Mouse (Mus musculus) CH12.LX (cell line): ENCODE measurements around the gene Fbxw11. TPM values are rescaled to one million over a fixed set of nuclear protein-coding genes. Genes with fewer than 3 reads are reported as not detected.

ENCODE experiments used
- DNase-seq: peaks from one replicate; pipeline ENCODE4 v3.0.0-alpha.2; 2013; ENCODE audit errors: extremely low read depth
- H3K27ac ChIP-seq: 2 replicates; pipeline ENCODE4 v1.5.1; 2012; ENCODE audit warnings: low read depth, mild to moderate bottlenecking, control low read depth, moderate library complexity; ENCODE audit not compliant: insufficient read depth
- H3K27me3 ChIP-seq: replicated peaks from 2 replicates; pipeline ENCODE3; 2012; ENCODE audit warnings: inconsistent platforms
- H3K36me3 ChIP-seq, 2 experiments: replicated peaks in 1 of 2; 2 replicates each; pipeline versions ENCODE3 to v1.6.1; 2012; ENCODE audit warnings: inconsistent platforms in 1 of 2, low read length in 1 of 2, mild to moderate bottlenecking in 1 of 2, mixed read lengths in 1 of 2, moderate library complexity in 1 of 2; ENCODE audit not compliant: control insufficient read depth in 1 of 2, insufficient read depth in 1 of 2
- H3K4me1 ChIP-seq, 2 experiments: 2 replicates each; pipeline ENCODE4 v1.6.1; 2012; ENCODE audit warnings: inconsistent platforms in 1 of 2, moderate library complexity in 1 of 2; ENCODE audit not compliant: insufficient read depth in 2 of 2, control insufficient read depth in 1 of 2
- H3K4me2 ChIP-seq: 2 replicates; pipeline ENCODE4 v1.6.1; 2012; ENCODE audit warnings: low read depth, mild to moderate bottlenecking, control low read depth; ENCODE audit not compliant: poor library complexity, insufficient read depth, severe bottlenecking
- H3K4me3 ChIP-seq, 3 experiments: fragments of 150-350 bp in 1 of 3; sonication (generic) in 1 of 3; replicated peaks in 1 of 3; 2 replicates each; pipeline versions ENCODE3 to v1.5.1; 2011 to 2012; ENCODE audit warnings: low read depth in 2 of 3, low read length in 2 of 3, mild to moderate bottlenecking in 2 of 3, moderate library complexity in 2 of 3, control low read depth in 1 of 3, improper control_type of control experiment in 1 of 3, inconsistent platforms in 1 of 3, mixed read lengths in 1 of 3; ENCODE audit not compliant: poor library complexity in 1 of 3
- H3K79me2 ChIP-seq: replicated peaks from 2 replicates; pipeline ENCODE4 v1.6.1; 2012; ENCODE audit warnings: mild to moderate bottlenecking, moderate library complexity; ENCODE audit not compliant: control insufficient read depth, poor library complexity, insufficient read depth, severe bottlenecking; ENCODE audit errors: extremely low read depth
- H3K9ac ChIP-seq: 2 replicates; pipeline ENCODE4 v1.6.1; 2012; ENCODE audit warnings: low read depth, mild to moderate bottlenecking, control low read depth, moderate library complexity; ENCODE audit not compliant: insufficient read depth
- H3K9me3 ChIP-seq: replicated peaks from 2 replicates; pipeline ENCODE3; 2012; ENCODE audit warnings: low read length, inconsistent platforms, mixed read lengths
- BHLHE40 ChIP-seq: IDR thresholded peaks from 2 replicates; pipeline ENCODE4 v1.6.1; 2011; ENCODE audit warnings: mild to moderate bottlenecking, low read depth, low read length, improper control_type of control experiment
- EP300 ChIP-seq: IDR thresholded peaks from 2 replicates; pipeline ENCODE4 v1.6.1; 2011; ENCODE audit warnings: low read length, improper control_type of control experiment
- GABPA ChIP-seq: IDR thresholded peaks from 2 replicates; pipeline ENCODE4 v1.6.1; 2012; ENCODE audit warnings: low read depth, low read length, improper control_type of control experiment, inconsistent platforms; ENCODE audit not compliant: insufficient replicate concordance
- HCFC1 ChIP-seq: IDR thresholded peaks from 2 replicates; pipeline ENCODE4 v1.6.1; 2012; ENCODE audit warnings: low read depth, mild to moderate bottlenecking, inconsistent platforms, low read length, improper control_type of control experiment
- JUN ChIP-seq: IDR thresholded peaks from 2 replicates; pipeline ENCODE4 v1.6.1; 2011; ENCODE audit warnings: low read depth, mild to moderate bottlenecking, low read length, improper control_type of control experiment, moderate library complexity; ENCODE audit not compliant: insufficient read depth
- KAT2A ChIP-seq: IDR thresholded peaks from 2 replicates; pipeline ENCODE4 v1.6.1; 2012; ENCODE audit warnings: low read length, improper control_type of control experiment, inconsistent platforms; ENCODE audit not compliant: insufficient replicate concordance
- MAX ChIP-seq: IDR thresholded peaks from 2 replicates; pipeline ENCODE4 v1.6.1; 2011; ENCODE audit warnings: low read length, improper control_type of control experiment
- MXI1 ChIP-seq: IDR thresholded peaks from 2 replicates; pipeline ENCODE4 v1.6.1; 2011; ENCODE audit warnings: mild to moderate bottlenecking, low read depth, low read length, improper control_type of control experiment
- MYC ChIP-seq: IDR thresholded peaks from 2 replicates; pipeline ENCODE4 v1.6.1; 2011; ENCODE audit warnings: low read depth, mild to moderate bottlenecking, improper control_type of control experiment, low read length
- NRF1 ChIP-seq: IDR thresholded peaks from 2 replicates; pipeline ENCODE4 v1.6.1; 2014; ENCODE audit warnings: low read depth, mild to moderate bottlenecking, inconsistent platforms, low read length, improper control_type of control experiment, moderate library complexity
- PAX5 ChIP-seq: IDR thresholded peaks from 2 replicates; pipeline ENCODE4 v1.6.1; 2012; ENCODE audit warnings: low read length, inconsistent platforms, mixed read lengths
- POLR2A ChIP-seq: IDR thresholded peaks from 2 replicates; pipeline ENCODE4 v1.6.1; 2011; ENCODE audit warnings: low read depth, mild to moderate bottlenecking, improper control_type of control experiment, low read length
- POLR2AphosphoS2 ChIP-seq: IDR thresholded peaks from 2 replicates; pipeline ENCODE4 v1.6.1; 2011; ENCODE audit warnings: low read depth, low read length, improper control_type of control experiment
- RAD21 ChIP-seq: IDR thresholded peaks from 2 replicates; pipeline ENCODE4 v1.6.1; 2011; ENCODE audit warnings: low read depth, mild to moderate bottlenecking, low read length, improper control_type of control experiment, moderate library complexity
- RCOR1 ChIP-seq: conservative IDR thresholded peaks from 2 replicates; pipeline ENCODE4 v1.6.1; 2012; ENCODE audit warnings: low read depth, mild to moderate bottlenecking, inconsistent platforms, low read length, improper control_type of control experiment
- SIN3A ChIP-seq: IDR thresholded peaks from 2 replicates; pipeline ENCODE4 v1.6.1; 2012; ENCODE audit warnings: low read length, improper control_type of control experiment, inconsistent platforms
- SMC3 ChIP-seq: IDR thresholded peaks from 2 replicates; pipeline ENCODE4 v1.6.1; 2011; ENCODE audit warnings: low read depth, low read length, improper control_type of control experiment
- TBP ChIP-seq: conservative IDR thresholded peaks from 2 replicates; pipeline ENCODE4 v1.6.1; 2011; ENCODE audit warnings: low read depth, low read length, improper control_type of control experiment
- TCF12 ChIP-seq: IDR thresholded peaks from 2 replicates; pipeline ENCODE4 v1.6.1; 2014; ENCODE audit warnings: low read depth, mild to moderate bottlenecking, inconsistent platforms, low read length, improper control_type of control experiment
- UBTF ChIP-seq: IDR thresholded peaks from 2 replicates; pipeline ENCODE4 v1.6.1; 2012; ENCODE audit warnings: low read depth, mild to moderate bottlenecking, inconsistent platforms, low read length, improper control_type of control experiment, moderate library complexity
- USF1 ChIP-seq: IDR thresholded peaks from 2 replicates; pipeline ENCODE4 v1.6.1; 2014; ENCODE audit warnings: low read depth, mild to moderate bottlenecking, inconsistent platforms, low read length, improper control_type of control experiment
- USF2 ChIP-seq: conservative IDR thresholded peaks from 2 replicates; pipeline ENCODE4 v1.6.1; 2011; ENCODE audit warnings: low read depth, low read length, improper control_type of control experiment
- ZC3H11A ChIP-seq: IDR thresholded peaks from 2 replicates; pipeline ENCODE4 v1.6.1; 2012; ENCODE audit warnings: low read depth, mild to moderate bottlenecking, inconsistent platforms, low read length, improper control_type of control experiment
- ZKSCAN1 ChIP-seq: IDR thresholded peaks from 2 replicates; pipeline ENCODE4 v1.6.1; 2012; ENCODE audit warnings: low read depth, inconsistent platforms, low read length, improper control_type of control experiment, borderline replicate concordance
- ZMIZ1 ChIP-seq: IDR thresholded peaks from 2 replicates; pipeline ENCODE4 v1.6.1; 2012; ENCODE audit warnings: low read depth, mild to moderate bottlenecking, inconsistent platforms, low read length, improper control_type of control experiment
- dilution Hi-C: fragments of 300-500 bp; cut with MboI; formaldehyde crosslinking; loops from 2 replicates; pipeline ENCODE4 v1.14.3; 2020; ENCODE audit warnings: low sequenced_read_pairs; ENCODE audit not compliant: extremely low pct_unique_long_range_greater_than_20kb, extremely low pct_ligation_motif_present
- in situ Hi-C: fragments of 300-500 bp; cut with MboI; formaldehyde crosslinking; loops from 3 replicates; pipeline ENCODE4 v1.14.3; 2019; ENCODE audit warnings: low sequenced_read_pairs, low pct_ligation_motif_present, low pct_unique_long_range_greater_than_20kb, mixed read lengths
- polyA plus RNA-seq: library from polyadenylated mRNA; unstranded; fragments of >175 nt; gene quantifications from 2 replicates; pipeline ENCODE4 v1.2.1, GENCODE M21; 2012; ENCODE audit warnings: low read depth; ENCODE audit not compliant: insufficient read length
- total RNA-seq, 2 experiments: library from RNA; depleted of rRNA; stranded (reverse); fragments of 300-350 nt in 1 of 2; fragments of >200 nt in 1 of 2; gene quantifications; 2 replicates each; pipeline ENCODE4 v1.2.3; 2012 to 2014

Gene Fbxw11
- total and polyA plus RNA-seq, 3 experiments = 54.5 to 85.0 (median 58.5) TPM

GRCm38 (mm10) chr11:32634842-32635241 is 7.7 kb upstream of the Fbxw11 start:
- Histone ChIP-seq H3K4me1 (peaks cover 7 to 20% of the 10 kb centered on the region in 2 experiments), H3K4me2 (no peak overlapping the region), H3K79me2 (no peaks in the 10 kb centered on the region), H3K9ac (no peak overlapping the region), H3K27ac (no peak overlapping the region), H3K4me3 (no peak overlapping the region), H3K36me3 (peaks cover 0 to 7% of the 10 kb centered on the region in 2 experiments), H3K9me3 (no peaks in the 10 kb centered on the region), H3K27me3 (no peaks in the 10 kb centered on the region)
- in situ Hi-C loops = no loop called here
- TF ChIP-seq BHLHE40 (0 out of 2 replicates have a peak, but pooled peaks have one; percentile 16), HCFC1 (no peak)
- DNase-seq = no peak
- dilution Hi-C loops = no loop called here

- dilution Hi-C loops = no loop called here
These were observed 6.2 kb upstream of the Fbxw11 start for GRCm38 (mm10) chr11:32636275-32636674.

GRCm38 (mm10) chr11:32638521-32639255 is 3.8 kb upstream of the Fbxw11 start:
- in situ Hi-C loops (no loop called here), dilution Hi-C loops (no loop called here)
- peaks cover 16 to 38% of the 10 kb centered on the region in 2 experiments for H3K4me1 ChIP-seq
- TF ChIP-seq GABPA = no peak
- TF ChIP-seq ZMIZ1 = no peak
- TF ChIP-seq ZKSCAN1 = no peak
- TF ChIP-seq MXI1 = no peak
- no peak for TF ChIP-seq EP300
- TF ChIP-seq MYC = no peak
- TF ChIP-seq JUN = no peak
- no peak for TF ChIP-seq USF1
- TF ChIP-seq TCF12 = no peak
- no peak for TF ChIP-seq MAX
- no peak for TF ChIP-seq KAT2A
- TF ChIP-seq PAX5 = no peak
- no peak for TF ChIP-seq SIN3A
- TF ChIP-seq UBTF = no peak
- no peak for TF ChIP-seq ZC3H11A
- TF ChIP-seq NRF1 = no peak
- no peak for TF ChIP-seq POLR2A
- no peak overlapping the region for H3K4me3 ChIP-seq
- DNase-seq = peak; percentile 51
- H3K79me2 ChIP-seq = peaks cover 9% of the 10 kb centered on the region
- H3K27me3 ChIP-seq = no peaks in the 10 kb centered on the region
- H3K27ac ChIP-seq = no peak overlapping the region
- H3K9ac ChIP-seq = no peak overlapping the region
- H3K4me2 ChIP-seq = no peak overlapping the region
- peaks cover 0 to 11% of the 10 kb centered on the region in 2 experiments for H3K36me3 ChIP-seq
- no peaks in the 10 kb centered on the region for H3K9me3 ChIP-seq

More at GRCm38 (mm10) chr11:32636275-32636674, 6.2 kb upstream of the Fbxw11 start:
- H3K4me3 ChIP-seq = no peak overlapping the region
- H3K27me3 ChIP-seq = no peaks in the 10 kb centered on the region
- in situ Hi-C loops = no loop called here
- H3K79me2 ChIP-seq = no peaks in the 10 kb centered on the region
- no peak overlapping the region for H3K9ac ChIP-seq
- peaks cover 16 to 34% of the 10 kb centered on the region in 2 experiments for H3K4me1 ChIP-seq
- peaks cover 0 to 11% of the 10 kb centered on the region in 2 experiments for H3K36me3 ChIP-seq
- no peak for DNase-seq
- no peaks in the 10 kb centered on the region for H3K9me3 ChIP-seq
- no peak for TF ChIP-seq RCOR1
- no peak for TF ChIP-seq PAX5
- TF ChIP-seq MXI1 = no peak
- no peak for TF ChIP-seq NRF1
- TF ChIP-seq SIN3A = no peak
- no peak for TF ChIP-seq RAD21
- no peak for TF ChIP-seq USF2
- TF ChIP-seq TBP = no peak
- TF ChIP-seq POLR2AphosphoS2 = no peak
- TF ChIP-seq SMC3 = no peak
- no peak for TF ChIP-seq ZKSCAN1
- no peak for TF ChIP-seq UBTF
- H3K27ac ChIP-seq = no peak overlapping the region
- H3K4me2 ChIP-seq = no peak overlapping the region
